Mouse (Mus musculus) forebrain, embryonic 14.5 days (tissue): Measurements from ENCODE around the gene Ret. TPM values are rescaled to one million over a fixed set of nuclear protein-coding genes. Genes with fewer than 3 reads are reported as not detected.

Source experiments
- ATAC-seq: fragments of 200-750 bp; cut with Nextera tagmentation; 2 replicates; pipeline ENCODE4 v1.8.0; 2017; ENCODE audit warnings: mild to moderate bottlenecking, moderate library complexity
- DNase-seq: peaks from one replicate; pipeline ENCODE4 v3.0.0-alpha.2; 2015; ENCODE audit warnings: low spot score
- H3K27ac ChIP-seq: fragments of 300-500 bp; sonication (generic); 2 replicates; pipeline ENCODE4 v1.5.1; 2014; ENCODE audit warnings: low read depth, mild to moderate bottlenecking, control low read depth, low read length, moderate library complexity
- H3K27me3 ChIP-seq: fragments of 300-500 bp; sonication (generic); replicated peaks from 2 replicates; pipeline ENCODE4 v1.6.1; 2014; ENCODE audit warnings: low read length, control low read depth, mixed read lengths; ENCODE audit not compliant: control insufficient read depth, insufficient read depth
- H3K36me3 ChIP-seq: fragments of 300-500 bp; sonication (generic); 2 replicates; pipeline ENCODE4 v1.6.1; 2014; ENCODE audit warnings: low read length, control low read depth; ENCODE audit not compliant: control insufficient read depth, insufficient read depth
- H3K4me1 ChIP-seq: fragments of 300-500 bp; sonication (generic); 2 replicates; pipeline ENCODE4 v1.6.1; 2014; ENCODE audit warnings: antibody characterized with exemption, low read length, control low read depth; ENCODE audit not compliant: control insufficient read depth, insufficient read depth
- H3K4me2 ChIP-seq: fragments of 300-500 bp; sonication (generic); 2 replicates; pipeline ENCODE4 v1.6.1; 2014; ENCODE audit warnings: mild to moderate bottlenecking, control low read depth, low read length
- H3K4me3 ChIP-seq: fragments of 300-500 bp; sonication (generic); 2 replicates; pipeline ENCODE4 v1.5.1; 2014; ENCODE audit warnings: low read depth, low read length, control low read depth
- H3K9ac ChIP-seq: fragments of 300-500 bp; sonication (generic); 2 replicates; pipeline ENCODE4 v1.6.1; 2014; ENCODE audit warnings: mild to moderate bottlenecking, low read length, control low read depth, moderate library complexity
- H3K9me3 ChIP-seq: fragments of 300-500 bp; sonication (generic); replicated peaks from 2 replicates; pipeline ENCODE4 v1.6.1; 2016; ENCODE audit warnings: low read length, control low read depth, mixed read lengths; ENCODE audit not compliant: control insufficient read depth
- WGBS: fragments of 180-500 bp; shearing (Covaris S2); extraction: QIAGEN DNeasy Blood & Tissue Kit; methylation state at CpG from one replicate; pipeline ENCODE4 v1.1.7; 2014; 5-methylcytosine and 5-hydroxymethylcytosine counted together
- polyA plus RNA-seq: library from polyadenylated mRNA; unstranded; fragments of >200 nt; fragmentation: Nextera tagmentation; extraction: Ambion mirVana; gene quantifications from 2 replicates; pipeline ENCODE4 v1.2.1, GENCODE M21; 2014

Ret gene
- polyA plus RNA-seq, 1 experiment from 2014 or later, result 0.75 TPM

DNA sequence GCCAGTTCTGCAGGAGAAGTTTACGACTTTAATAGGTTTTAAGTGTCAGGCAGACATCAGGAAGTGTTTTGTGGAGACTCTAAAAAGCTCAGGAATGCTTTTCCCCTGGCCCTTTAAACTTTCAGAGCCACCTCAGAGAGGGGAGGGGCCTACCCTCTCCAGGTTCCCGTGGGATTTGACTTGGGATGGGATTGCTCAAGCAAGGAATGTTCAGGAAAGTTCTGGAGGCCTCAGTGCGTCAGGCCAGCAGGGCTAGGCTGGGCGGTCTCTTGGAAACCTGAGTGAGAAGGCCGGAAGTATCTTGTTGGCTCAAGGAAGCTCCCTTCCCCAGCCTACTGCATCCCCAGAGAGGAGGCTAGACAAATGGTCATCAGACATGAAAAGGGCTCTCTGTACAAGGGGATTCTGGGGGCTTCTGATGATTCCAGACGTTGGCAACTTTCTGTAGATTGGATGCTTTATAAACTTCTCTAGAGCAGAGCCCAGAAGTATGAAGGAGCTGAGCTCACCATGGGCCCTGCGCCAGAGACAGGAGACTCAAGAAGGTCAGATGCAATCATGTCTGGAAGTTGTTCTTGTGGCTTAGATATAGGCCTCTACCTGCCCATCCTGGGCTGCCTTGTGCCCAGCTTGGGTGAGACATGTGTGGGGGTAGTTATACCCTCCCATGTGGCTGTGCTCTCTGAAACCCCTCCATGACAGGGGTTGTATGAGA is 7.8 kb upstream of the Ret start:
- no peaks in the 10 kb centered on the region for H3K9me3 ChIP-seq
- no peak overlapping the region for H3K4me2 ChIP-seq
- no peak for ATAC-seq

DNA sequence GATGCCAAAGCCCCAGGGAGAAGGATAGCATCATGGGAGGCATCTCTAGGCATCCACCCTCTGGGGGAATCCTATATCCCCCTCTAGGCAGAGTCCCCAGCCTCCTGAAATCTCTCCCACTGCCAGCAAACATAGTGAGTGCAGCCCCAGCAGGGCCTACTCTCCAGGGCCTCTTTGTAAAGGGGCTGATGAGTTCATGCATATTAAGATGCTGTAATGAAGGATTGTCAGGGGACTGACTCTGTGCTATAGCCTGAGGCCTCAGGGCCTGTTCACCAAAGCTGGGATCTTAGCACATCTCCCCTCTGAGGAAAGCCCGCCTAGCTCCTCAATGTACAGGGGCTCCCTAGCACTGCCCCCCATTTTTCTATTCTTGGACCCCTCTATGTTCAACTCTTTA is 6.6 kb upstream of the Ret start:
- WGBS, result 80% methylated on average over 1 of the region's 1 CpGs
- Histone ChIP-seq H3K4me2 (no peak overlapping the region), H3K4me3 (no peak overlapping the region), H3K36me3 (no peaks in the 10 kb centered on the region), H3K4me1 (no peaks in the 10 kb centered on the region), H3K27ac (no peak overlapping the region), H3K27me3 (0 out of 2 replicates have a peak, but pooled peaks cover 5% of the 10 kb centered on the region), H3K9ac (no peak overlapping the region), H3K9me3 (no peaks in the 10 kb centered on the region)
- DNase-seq (no peak), ATAC-seq (no peak)

More for the DNA sequence above, 7.8 kb upstream of the Ret start:
- Histone ChIP-seq H3K4me3 (no peak overlapping the region), H3K36me3 (no peaks in the 10 kb centered on the region), H3K9ac (no peak overlapping the region), H3K4me1 (no peaks in the 10 kb centered on the region), H3K27ac (no peak overlapping the region), H3K27me3 (no peaks in the 10 kb centered on the region)
- no peak for DNase-seq
- 64% methylated on average over 7 of the region's 7 CpGs for WGBS

DNA sequence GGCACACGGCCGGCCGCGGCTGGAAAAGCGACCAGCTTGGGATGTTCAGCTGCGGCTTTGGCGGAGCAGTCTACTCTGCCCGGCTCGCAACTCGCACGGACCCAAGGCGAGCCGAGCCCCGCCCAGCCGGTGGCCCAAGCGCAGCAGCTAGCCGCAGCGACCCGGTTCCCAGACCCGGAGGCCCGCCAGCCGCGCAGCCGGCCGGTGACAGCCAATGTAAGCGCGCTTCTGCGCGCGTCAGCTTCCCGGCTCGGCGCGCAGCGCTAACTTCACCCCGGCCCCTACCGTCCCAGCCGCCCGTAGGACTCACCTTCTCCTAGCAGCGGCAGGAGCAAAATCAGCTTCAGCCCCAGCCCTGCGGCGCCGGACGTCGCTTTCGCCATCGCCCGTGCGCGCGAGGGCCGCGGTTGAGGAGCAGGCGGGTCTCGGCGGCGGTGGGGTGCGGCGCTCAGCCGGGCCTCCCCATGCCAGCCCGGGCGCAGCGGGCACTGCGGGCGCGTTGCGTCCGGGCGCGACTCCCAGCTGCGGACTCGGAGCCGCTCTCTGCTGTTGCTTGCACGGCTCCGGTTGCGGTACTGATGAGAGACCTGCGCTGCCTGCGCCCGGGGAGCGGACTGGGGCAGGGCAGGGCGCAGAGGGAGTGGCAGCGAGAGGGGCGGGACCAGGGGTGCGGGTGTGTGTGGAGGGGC is 623 bp downstream of the Ret start:
- Histone ChIP-seq H3K4me1 (no peaks in the 10 kb centered on the region), H3K4me2 (peak overlapping the region; percentile 97), H3K9ac (peak overlapping the region; percentile 60), H3K36me3 (no peaks in the 10 kb centered on the region), H3K27ac (no peak overlapping the region), H3K9me3 (no peaks in the 10 kb centered on the region), H3K4me3 (peak overlapping the region; percentile 65), H3K27me3 (peaks cover 48% of the 10 kb centered on the region)
- DNase-seq (peak; percentile 36), ATAC-seq (peak; percentile 74)
- under 1% methylated on average over 78 of the region's 84 CpGs for WGBS

DNA sequence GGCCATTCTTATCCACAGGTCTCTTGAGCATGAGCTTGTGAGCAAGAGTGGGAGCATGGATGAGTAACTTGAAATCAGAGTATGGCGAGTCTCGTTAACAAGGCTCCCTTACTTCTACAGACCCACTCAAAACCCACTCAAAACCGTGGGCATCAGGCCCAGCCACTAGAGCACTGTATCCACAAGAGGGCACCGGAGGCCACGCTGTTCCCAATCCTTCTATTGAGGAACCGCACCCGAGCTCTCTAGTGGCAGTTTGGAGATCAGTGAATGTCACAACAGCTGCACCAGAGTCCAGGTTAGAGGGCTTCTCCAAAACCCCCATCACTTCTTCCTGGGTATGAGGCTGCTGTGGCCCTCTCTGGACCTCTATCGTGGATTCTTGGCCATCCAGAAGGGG is 2.4 kb downstream of the Ret start:
- no peak overlapping the region for H3K4me2 ChIP-seq

DNA sequence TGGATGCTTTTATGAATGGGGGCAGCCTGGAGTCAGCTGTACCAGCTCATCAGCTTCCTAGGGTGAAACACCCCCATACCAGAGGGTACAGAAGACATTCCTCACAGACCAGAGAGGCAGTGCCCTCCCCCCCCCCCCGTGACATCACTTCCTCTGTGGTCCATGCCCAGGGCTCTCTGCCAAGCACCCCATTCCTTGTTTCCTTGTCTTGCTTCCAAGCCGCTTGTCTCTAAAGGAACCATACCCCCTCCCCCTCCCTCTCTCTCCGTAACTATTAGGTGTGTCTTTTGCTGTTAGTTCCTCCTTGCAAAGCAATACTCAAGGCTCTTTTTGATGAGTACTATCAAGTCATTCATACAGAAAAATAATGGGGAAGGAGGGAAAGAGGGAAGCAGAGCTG is 4.6 kb downstream of the Ret start:
- ATAC-seq (no peak), DNase-seq (no peak)
- Histone ChIP-seq H3K9me3 (no peaks in the 10 kb centered on the region), H3K9ac (no peak overlapping the region), H3K4me3 (no peak overlapping the region), H3K36me3 (no peaks in the 10 kb centered on the region), H3K4me1 (no peaks in the 10 kb centered on the region), H3K27ac (no peak overlapping the region), H3K27me3 (peaks cover 35% of the 10 kb centered on the region), H3K4me2 (no peak overlapping the region)
- WGBS, result 33% methylated on average over 3 of the region's 3 CpGs

More for the DNA sequence above, 2.4 kb downstream of the Ret start:
- DNase-seq, result peak; percentile 68
- Histone ChIP-seq H3K9ac (no peak overlapping the region), H3K9me3 (no peaks in the 10 kb centered on the region), H3K27ac (no peak overlapping the region), H3K4me1 (no peaks in the 10 kb centered on the region), H3K4me3 (no peak overlapping the region), H3K36me3 (no peaks in the 10 kb centered on the region), H3K27me3 (peaks cover 48% of the 10 kb centered on the region)
- 29% methylated on average over 8 of the region's 8 CpGs for WGBS
- ATAC-seq, result no peak

DNA sequence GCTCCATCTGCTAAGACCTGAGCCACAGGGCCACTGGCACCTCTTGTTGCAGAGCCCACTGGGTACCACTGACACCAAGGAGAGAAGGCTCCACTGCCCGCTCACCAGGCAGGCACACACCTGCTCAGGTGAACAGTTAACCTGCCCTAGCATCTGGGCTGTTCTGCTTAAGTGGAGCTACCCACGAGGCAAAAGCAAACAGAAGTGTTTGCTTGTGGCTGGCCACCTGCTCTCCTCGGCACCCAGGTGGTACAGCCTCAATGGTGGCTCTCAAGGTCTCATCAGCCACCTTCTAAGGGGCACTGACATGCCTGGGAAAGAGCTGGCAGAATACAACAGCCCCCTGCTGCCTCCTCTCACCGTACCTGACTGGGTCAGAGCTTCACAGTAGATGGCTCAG is 5.3 kb downstream of the Ret start:
- Histone ChIP-seq H3K4me2 (no peak overlapping the region), H3K4me3 (no peak overlapping the region), H3K4me1 (no peaks in the 10 kb centered on the region), H3K27ac (no peak overlapping the region), H3K27me3 (peaks cover 28% of the 10 kb centered on the region), H3K9me3 (no peaks in the 10 kb centered on the region), H3K36me3 (no peaks in the 10 kb centered on the region), H3K9ac (no peak overlapping the region)
- DNase-seq, result no peak
- WGBS, result 61% methylated on average over 4 of the region's 4 CpGs
- no peak for ATAC-seq

DNA sequence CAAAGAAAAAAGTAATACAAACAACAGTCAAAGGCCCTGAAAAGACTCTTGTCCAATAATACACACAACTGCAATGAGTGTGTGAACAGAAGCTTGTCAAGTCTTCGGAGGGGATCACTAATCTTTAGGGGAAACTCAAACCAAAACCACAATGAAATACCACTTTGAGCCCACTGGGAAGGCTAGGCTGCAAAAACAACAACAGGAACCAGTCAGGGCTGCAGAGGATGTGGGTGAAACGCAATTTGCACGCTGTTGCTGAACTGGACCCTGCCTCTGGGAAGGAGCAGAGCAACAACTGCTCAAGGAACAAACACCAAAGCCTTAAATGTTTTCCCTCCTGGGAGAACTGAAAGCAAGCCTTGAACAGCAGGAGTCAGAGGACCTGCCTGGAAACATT is 7.8 kb downstream of the Ret start:
- ATAC-seq (no peak), DNase-seq (no peak)
- no peaks in the 10 kb centered on the region for H3K9me3 ChIP-seq
- no peaks in the 10 kb centered on the region for H3K4me1 ChIP-seq
- H3K27me3 ChIP-seq, result peaks cover 4% of the 10 kb centered on the region; the same call in 1 of the 2 replicates
- no peak overlapping the region for H3K27ac ChIP-seq
- H3K4me2 ChIP-seq, result no peak overlapping the region
- H3K9ac ChIP-seq, result no peak overlapping the region
- no peaks in the 10 kb centered on the region for H3K36me3 ChIP-seq
- H3K4me3 ChIP-seq, result no peak overlapping the region
- 63% methylated on average over 3 of the region's 3 CpGs for WGBS

DNA sequence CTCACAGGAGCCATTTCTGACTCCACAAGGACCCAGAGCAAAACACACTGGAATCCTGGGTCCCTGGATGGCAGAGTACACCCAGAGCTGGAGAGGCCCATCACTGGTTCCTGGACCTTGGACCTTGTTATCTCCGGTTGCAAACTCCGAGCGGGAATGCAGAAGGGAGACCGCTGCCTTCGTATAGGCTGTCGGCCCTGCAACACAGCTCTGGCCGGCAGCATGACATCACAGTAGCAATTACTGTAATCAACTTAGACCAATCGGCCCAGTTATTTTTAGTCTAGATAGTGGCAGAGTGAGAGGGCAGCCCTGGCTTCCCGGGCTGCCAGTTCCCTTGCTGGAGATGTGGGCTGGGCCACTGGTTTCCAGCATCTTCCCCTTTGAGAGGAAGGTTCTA is 8.9 kb downstream of the Ret start:
- no peak overlapping the region for H3K9ac ChIP-seq
- ATAC-seq, result no peak
- 93% methylated on average over 9 of the region's 9 CpGs for WGBS
- H3K27me3 ChIP-seq, result peaks cover under 1% of the 10 kb centered on the region; the same call in 1 of the 2 replicates
- no peaks in the 10 kb centered on the region for H3K9me3 ChIP-seq
- no peak overlapping the region for H3K27ac ChIP-seq
- H3K4me3 ChIP-seq, result no peak overlapping the region
- no peaks in the 10 kb centered on the region for H3K36me3 ChIP-seq
- no peaks in the 10 kb centered on the region for H3K4me1 ChIP-seq
- no peak for DNase-seq
- no peak overlapping the region for H3K4me2 ChIP-seq

DNA sequence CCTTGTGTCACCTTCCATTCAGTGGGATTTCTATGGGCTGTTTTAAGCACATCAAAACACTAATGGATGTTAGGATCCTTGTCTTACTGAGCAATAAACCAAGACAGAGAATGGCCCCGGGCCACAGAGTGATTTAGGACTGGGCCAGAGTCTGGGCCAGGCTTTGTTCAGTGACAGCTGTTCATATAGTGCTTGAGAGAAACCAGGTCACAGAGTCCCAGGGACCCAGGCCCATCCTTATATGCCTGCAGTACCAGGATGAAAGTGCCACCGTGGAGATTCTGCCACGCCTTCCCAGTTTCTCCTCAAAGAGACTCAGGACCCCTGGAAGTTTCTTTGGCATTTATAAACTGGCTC is 10.3 kb downstream of the Ret start:
- H3K9me3 ChIP-seq, result no peaks in the 10 kb centered on the region
- no peak overlapping the region for H3K27ac ChIP-seq
- no peaks in the 10 kb centered on the region for H3K36me3 ChIP-seq
- H3K4me2 ChIP-seq, result no peak overlapping the region
- no peak overlapping the region for H3K4me3 ChIP-seq
- no peak overlapping the region for H3K9ac ChIP-seq
- no peaks in the 10 kb centered on the region for H3K4me1 ChIP-seq
- ATAC-seq, result no peak
- WGBS, result 86% methylated on average over 3 of the region's 3 CpGs
- no peaks in the 10 kb centered on the region for H3K27me3 ChIP-seq
- DNase-seq, result no peak
